Mouse (Mus musculus) heart, postnatal 36 days (tissue): ENCODE data around the gene Olfr247. TPM values are rescaled to one million over a fixed set of nuclear protein-coding genes. Genes with fewer than 3 reads are reported as not detected.
"Not testable (repeated sequence)": the region's sequence is repeated elsewhere in the genome, so short reads cannot be mapped to it uniquely, and the experiment has no call there.

ENCODE experiments used
- DNase-seq, 2 experiments: peaks; one replicate each; pipeline ENCODE4 v3.0.0; 2021 to 2022
- intact Hi-C: fragments of 180-260 bp; cut with DNase I; formaldehyde crosslinking; loops from one replicate; pipeline ENCODE4 v1.15.1; 2025
- total RNA-seq, 2 experiments: library from RNA; stranded (reverse); gene quantifications; 2 replicates each; pipeline ENCODE4 v1.2.3; 2021

The Olfr247 gene
- not detected for total RNA-seq

DNA sequence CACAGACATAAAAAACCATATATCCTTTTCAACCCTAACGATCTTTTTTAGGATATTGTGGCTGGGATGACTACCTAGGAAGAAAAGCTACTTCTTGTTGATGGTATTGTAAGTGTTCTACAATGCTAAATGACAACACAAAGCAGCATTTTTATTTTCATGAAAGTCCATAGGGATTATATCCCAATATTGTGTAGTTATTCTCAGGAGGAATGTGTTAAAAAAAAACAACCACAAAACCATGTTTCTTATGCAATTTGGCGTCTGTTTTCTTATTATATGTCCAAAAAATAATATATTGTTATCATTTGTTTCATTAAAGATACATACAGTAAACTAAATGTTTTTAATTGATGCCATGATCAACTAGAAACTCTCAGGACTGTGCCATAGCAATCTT is at the start of gene Olfr247:
Gene Olfr247, minus strand, starts transcription at position 101 of the 400 bp plus-strand sequence.
- intact Hi-C loops, DNase-seq: not testable (repeated sequence)

DNA sequence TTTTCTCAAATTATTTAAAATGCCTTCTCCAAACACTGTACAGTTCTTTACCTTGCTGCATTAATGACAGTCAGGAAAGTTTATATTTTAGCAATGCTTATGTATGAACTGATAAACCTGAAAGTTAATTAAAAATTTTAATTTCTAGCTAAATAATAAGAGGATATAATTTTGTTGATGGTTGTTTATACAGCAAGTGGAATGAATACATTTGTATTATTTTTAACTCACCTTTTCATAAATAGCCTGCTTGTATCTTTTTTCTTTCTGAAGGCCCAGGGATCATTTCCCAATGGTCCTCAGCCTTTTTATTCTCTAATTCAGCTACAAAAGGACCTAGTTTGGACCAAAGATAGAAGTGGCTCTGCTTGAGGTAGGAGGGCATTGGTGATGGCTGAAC is 36.4 kb upstream of the Olfr247 start, which contains the start of gene Olfr820:
Gene Olfr820, plus strand, starts transcription at position 301 of the 400 bp plus-strand sequence.
- no peak for DNase-seq
- intact Hi-C loops, result no loop called here

DNA sequence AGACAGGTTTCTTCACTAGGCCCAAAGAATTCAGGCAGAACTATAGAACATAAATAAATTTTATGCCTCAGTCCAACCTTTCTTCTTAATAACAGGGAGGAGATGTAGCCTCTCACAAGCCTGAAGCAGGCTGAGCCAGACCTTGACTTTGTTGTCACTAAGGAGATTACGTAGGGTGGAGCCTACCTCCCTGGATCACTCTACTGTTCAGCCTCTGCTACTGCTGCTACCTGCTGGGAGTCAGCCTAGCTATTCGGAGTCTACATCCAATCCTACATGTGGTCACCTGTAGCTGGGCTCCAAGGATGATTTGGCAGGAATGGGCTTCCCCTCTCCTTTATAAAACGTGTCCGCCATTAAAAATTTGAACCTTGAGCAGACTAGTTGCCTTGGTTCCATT is 29.4 kb upstream of the Olfr247 start:
- intact Hi-C loops, result not testable (repeated sequence)

DNA sequence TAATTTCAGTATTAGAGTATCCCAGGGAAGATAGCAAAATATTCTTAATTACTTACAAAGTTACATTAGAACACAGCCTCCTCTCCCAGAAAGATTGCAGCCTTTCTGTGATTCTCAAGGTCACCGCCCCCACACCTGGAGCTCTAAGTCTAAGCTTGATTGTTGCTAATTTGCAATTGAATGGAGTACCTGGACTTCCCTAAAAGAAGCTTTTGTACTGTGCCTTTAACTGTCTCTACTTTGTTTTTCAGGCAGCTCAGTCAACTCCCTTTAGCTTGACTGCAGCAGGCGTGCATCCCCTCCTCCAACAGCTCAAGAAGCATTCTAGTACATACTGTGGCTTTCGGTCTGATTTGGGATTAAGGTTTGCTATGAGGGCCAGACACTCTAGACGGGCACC is 28.2 kb upstream of the Olfr247 start:
- DNase-seq, intact Hi-C loops: not testable (repeated sequence)

More for the DNA sequence above, 29.4 kb upstream of the Olfr247 start:
- not testable (repeated sequence) for DNase-seq

DNA sequence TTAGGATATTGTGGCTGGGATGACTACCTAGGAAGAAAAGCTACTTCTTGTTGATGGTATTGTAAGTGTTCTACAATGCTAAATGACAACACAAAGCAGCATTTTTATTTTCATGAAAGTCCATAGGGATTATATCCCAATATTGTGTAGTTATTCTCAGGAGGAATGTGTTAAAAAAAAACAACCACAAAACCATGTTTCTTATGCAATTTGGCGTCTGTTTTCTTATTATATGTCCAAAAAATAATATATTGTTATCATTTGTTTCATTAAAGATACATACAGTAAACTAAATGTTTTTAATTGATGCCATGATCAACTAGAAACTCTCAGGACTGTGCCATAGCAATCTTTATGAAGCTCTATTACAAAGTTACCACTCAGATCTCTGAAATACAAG is 9.0 kb upstream of the Olfr247 start, which contains the start of gene Gm10310:
Gene Gm10310, minus strand, starts transcription at position 101 of the 400 bp plus-strand sequence.
- DNase-seq, intact Hi-C loops: not testable (repeated sequence)

DNA sequence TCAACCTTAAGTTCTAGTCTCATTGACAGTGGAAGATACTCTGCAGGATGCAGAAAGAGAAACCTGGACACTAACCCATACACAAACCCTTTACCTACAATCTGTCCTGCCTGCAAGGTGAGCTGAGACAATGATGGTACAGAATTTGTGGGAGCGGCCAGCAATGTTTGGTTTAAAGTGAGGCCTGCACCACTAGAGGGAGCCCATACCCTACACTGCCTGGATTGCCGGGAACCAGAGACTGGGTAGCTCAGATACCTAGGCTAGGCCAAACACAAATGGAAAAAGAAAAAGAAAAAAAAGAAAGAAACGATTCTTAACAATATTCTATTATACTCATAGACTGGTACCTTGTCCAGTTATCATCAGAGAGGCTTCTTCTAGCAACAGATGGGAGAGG is 5.9 kb upstream of the Olfr247 start:
- intact Hi-C loops, DNase-seq: not testable (repeated sequence)

DNA sequence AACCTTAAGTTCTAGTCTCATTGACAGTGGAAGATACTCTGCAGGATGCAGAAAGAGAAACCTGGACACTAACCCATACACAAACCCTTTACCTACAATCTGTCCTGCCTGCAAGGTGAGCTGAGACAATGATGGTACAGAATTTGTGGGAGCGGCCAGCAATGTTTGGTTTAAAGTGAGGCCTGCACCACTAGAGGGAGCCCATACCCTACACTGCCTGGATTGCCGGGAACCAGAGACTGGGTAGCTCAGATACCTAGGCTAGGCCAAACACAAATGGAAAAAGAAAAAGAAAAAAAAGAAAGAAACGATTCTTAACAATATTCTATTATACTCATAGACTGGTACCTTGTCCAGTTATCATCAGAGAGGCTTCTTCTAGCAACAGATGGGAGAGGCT is 2.9 kb downstream of the Olfr247 start:
- intact Hi-C loops, DNase-seq: not testable (repeated sequence)

DNA sequence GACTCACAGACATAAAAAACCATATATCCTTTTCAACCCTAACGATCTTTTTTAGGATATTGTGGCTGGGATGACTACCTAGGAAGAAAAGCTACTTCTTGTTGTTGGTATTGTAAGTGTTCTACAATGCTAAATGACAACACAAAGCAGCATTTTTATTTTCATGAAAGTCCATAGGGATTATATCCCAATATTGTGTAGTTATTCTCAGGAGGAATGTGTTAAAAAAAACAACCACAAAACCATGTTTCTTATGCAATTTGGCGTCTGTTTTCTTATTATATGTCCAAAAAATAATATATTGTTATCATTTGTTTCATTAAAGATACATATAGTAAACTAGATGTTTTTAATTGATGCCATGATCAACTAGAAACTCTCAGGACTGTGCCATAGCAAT is 8.8 kb downstream of the Olfr247 start, which contains the start of gene Olfr819:
Gene Olfr819, minus strand, starts transcription at position 101 of the 400 bp plus-strand sequence.
- DNase-seq, intact Hi-C loops: not testable (repeated sequence)

DNA sequence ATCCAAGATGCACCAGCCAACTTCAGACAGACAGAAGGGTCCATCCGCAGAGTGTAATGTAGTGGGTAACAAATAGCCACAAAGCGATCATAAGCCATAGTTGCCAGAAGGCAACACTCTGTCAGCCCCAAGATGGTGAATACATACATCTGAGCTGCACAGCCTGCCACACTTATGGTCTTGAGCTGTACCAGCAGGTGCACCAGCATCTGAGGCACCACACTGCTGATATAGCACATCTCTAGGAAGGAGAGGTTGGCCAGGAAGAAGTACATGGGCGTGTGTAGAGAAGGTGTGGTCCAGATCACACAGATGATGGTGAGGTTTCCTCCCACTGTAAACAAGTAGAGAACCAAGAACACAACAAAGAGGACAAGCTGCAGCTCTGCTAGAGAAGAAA is 9.7 kb downstream of the Olfr247 start:
- DNase-seq, intact Hi-C loops: not testable (repeated sequence)

DNA sequence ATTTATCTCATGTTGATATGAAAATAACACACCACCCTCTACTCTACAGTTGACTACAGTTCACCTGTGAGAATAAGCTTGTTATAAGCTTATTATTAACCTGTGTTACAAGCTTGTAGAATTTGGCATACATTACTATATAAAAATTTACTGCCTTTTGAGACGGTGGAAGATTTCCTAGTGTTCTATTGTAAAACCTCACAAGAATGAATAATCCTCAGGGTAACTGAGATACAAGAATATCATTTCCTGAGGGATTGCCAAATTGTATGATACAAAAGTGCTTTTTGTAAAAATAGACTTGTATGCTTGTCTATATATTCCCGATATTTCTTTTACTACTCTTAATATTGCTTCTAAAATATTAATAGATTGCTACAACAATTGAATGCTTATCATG is 26.9 kb downstream of the Olfr247 start, which contains the start of gene Olfr818:
Gene Olfr818, minus strand, starts transcription at position 101 of the 400 bp plus-strand sequence.
- intact Hi-C loops, result no loop called here
- DNase-seq, result no peak

Other genes with a start within 250 kb of the Olfr247 start
- gene Olfr805, start 246.8 kb downstream of the Olfr247 start, total RNA-seq, result not detected
- gene Olfr806, start 234.2 kb downstream of the Olfr247 start, total RNA-seq, result not detected
- not detected for gene Olfr807, start 218.3 kb downstream of the Olfr247 start, total RNA-seq
- not detected for gene Olfr808, start 210.7 kb downstream of the Olfr247 start, total RNA-seq
- gene Olfr809, start 201.5 kb downstream of the Olfr247 start, total RNA-seq, result not detected
- not detected for gene Olfr810, start 181.2 kb downstream of the Olfr247 start, total RNA-seq
- gene Olfr811, start 171.7 kb downstream of the Olfr247 start, total RNA-seq, result not detected
- not detected for gene Olfr812, start 130.0 kb downstream of the Olfr247 start, total RNA-seq
- gene Olfr813, start 120.8 kb downstream of the Olfr247 start, total RNA-seq, result not detected
- not detected for gene Olfr814, start 96.3 kb downstream of the Olfr247 start, total RNA-seq
- gene Olfr815, start 70.3 kb downstream of the Olfr247 start, total RNA-seq, result not detected
- not detected for gene Olfr816, start 60.5 kb downstream of the Olfr247 start, total RNA-seq
- not detected for gene Olfr818, start 27.0 kb downstream of the Olfr247 start, total RNA-seq
- not detected for gene Olfr819, start 8.9 kb downstream of the Olfr247 start, total RNA-seq
- not detected for gene Gm10310, start 8.9 kb upstream of the Olfr247 start, total RNA-seq
- not detected for gene Olfr820, start 36.5 kb upstream of the Olfr247 start, total RNA-seq
- not detected for gene Olfr821, start 54.2 kb upstream of the Olfr247 start, total RNA-seq
- not detected for gene Olfr822, start 95.1 kb upstream of the Olfr247 start, total RNA-seq
- gene Olfr823, start 139.2 kb upstream of the Olfr247 start, total RNA-seq, result not detected
- gene Olfr824, start 153.9 kb upstream of the Olfr247 start, total RNA-seq, result not detected
- not detected for gene Olfr825, start 190.6 kb upstream of the Olfr247 start, total RNA-seq
- not detected for gene Olfr826, start 208.0 kb upstream of the Olfr247 start, total RNA-seq
- not detected for gene Olfr827, start 238.3 kb upstream of the Olfr247 start, total RNA-seq